Mouse (Mus musculus) midbrain, embryonic 12.5 days (tissue): Measurements from ENCODE around the gene Ssh2. TPM values are rescaled to one million over a fixed set of nuclear protein-coding genes. Genes with fewer than 3 reads are reported as not detected.

Experiments used
- ATAC-seq: fragments of 200-750 bp; cut with Nextera tagmentation; 2 replicates; pipeline ENCODE4 v1.8.0; 2017; ENCODE audit warnings: low read depth, moderate TSS enrichment, moderate library complexity; ENCODE audit not compliant: low FRiP score
- H3K27ac ChIP-seq: fragments of 300-500 bp; sonication (generic); replicated peaks from 2 replicates; pipeline ENCODE4 v1.5.1; 2016; ENCODE audit warnings: mild to moderate bottlenecking
- H3K27me3 ChIP-seq: fragments of 300-500 bp; sonication (generic); 2 replicates; pipeline ENCODE4 v1.6.1; 2016; ENCODE audit warnings: mild to moderate bottlenecking
- H3K36me3 ChIP-seq: fragments of 300-500 bp; sonication (generic); 2 replicates; pipeline ENCODE4 v1.6.1; 2016
- H3K4me1 ChIP-seq: fragments of 300-500 bp; sonication (generic); 2 replicates; pipeline ENCODE4 v1.6.1; 2016
- H3K4me2 ChIP-seq: fragments of 300-500 bp; sonication (generic); replicated peaks from 2 replicates; pipeline ENCODE4 v1.6.1; 2016; ENCODE audit warnings: mild to moderate bottlenecking, moderate library complexity
- H3K4me3 ChIP-seq: fragments of 300-500 bp; sonication (generic); 2 replicates; pipeline ENCODE4 v1.5.1; 2016; ENCODE audit warnings: mild to moderate bottlenecking
- H3K9ac ChIP-seq: fragments of 300-500 bp; sonication (generic); replicated peaks from 2 replicates; pipeline ENCODE4 v1.6.1; 2016; ENCODE audit warnings: mild to moderate bottlenecking, moderate library complexity
- H3K9me3 ChIP-seq: fragments of 300-500 bp; sonication (generic); 2 replicates; pipeline ENCODE4 v1.6.1; 2016; ENCODE audit warnings: mild to moderate bottlenecking
- WGBS: fragments of 180-500 bp; shearing (Covaris S2); methylation state at CpG from one replicate; pipeline ENCODE4 v1.1.7; 2016; 5-methylcytosine and 5-hydroxymethylcytosine counted together
- polyA plus RNA-seq: library from polyadenylated mRNA; unstranded; fragments of >200 nt; fragmentation: Nextera tagmentation; extraction: Ambion mirVana; gene quantifications from 2 replicates; pipeline ENCODE4 v1.2.1, GENCODE M21; 2016

Ssh2 gene
- polyA plus RNA-seq, 1 experiment from 2014 or later: 15.1 TPM

- no peak overlapping the region for H3K4me2 ChIP-seq
- ATAC-seq: no peak
- peaks cover 10% of the 10 kb centered on the region for H3K4me1 ChIP-seq
- 41% methylated on average over 1 of the region's 1 CpGs for WGBS
- no peaks in the 10 kb centered on the region for H3K9me3 ChIP-seq
- H3K9ac ChIP-seq: no peak overlapping the region
- H3K4me3 ChIP-seq: no peak overlapping the region
- no peak overlapping the region for H3K27ac ChIP-seq
- H3K36me3 ChIP-seq: no peaks in the 10 kb centered on the region
- H3K27me3 ChIP-seq: peaks cover 35% of the 10 kb centered on the region
Measured at GRCm38 (mm10) chr11:77194762-77195161, 21.3 kb upstream of the Ssh2 start.

- Histone ChIP-seq H3K36me3 (no peaks in the 10 kb centered on the region), H3K4me2 (no peak overlapping the region), H3K4me1 (peaks cover 10% of the 10 kb centered on the region), H3K9ac (no peak overlapping the region), H3K4me3 (no peak overlapping the region), H3K27ac (no peak overlapping the region), H3K27me3 (peaks cover 35% of the 10 kb centered on the region), H3K9me3 (no peaks in the 10 kb centered on the region)
- WGBS: 68% methylated on average over 11 of the region's 11 CpGs
- no peak for ATAC-seq
Measured at GRCm38 (mm10) chr11:77195360-77196109, 20.6 kb upstream of the Ssh2 start.

GRCm38 (mm10) chr11:77196181-77197143 lies 19.6 kb upstream of the Ssh2 start:
- ATAC-seq: no peak
- Histone ChIP-seq H3K9ac (no peak overlapping the region), H3K27me3 (peaks cover 31% of the 10 kb centered on the region), H3K4me3 (no peak overlapping the region), H3K9me3 (no peaks in the 10 kb centered on the region), H3K4me2 (no peak overlapping the region), H3K27ac (no peak overlapping the region), H3K4me1 (peaks cover 10% of the 10 kb centered on the region), H3K36me3 (no peaks in the 10 kb centered on the region)
- 40% methylated on average over 4 of the region's 4 CpGs for WGBS

- H3K27ac ChIP-seq: no peak overlapping the region
- H3K4me2 ChIP-seq: no peak overlapping the region
- H3K9ac ChIP-seq: no peak overlapping the region
- no peaks in the 10 kb centered on the region for H3K36me3 ChIP-seq
- no peaks in the 10 kb centered on the region for H3K4me1 ChIP-seq
- H3K9me3 ChIP-seq: no peaks in the 10 kb centered on the region
- no peak for ATAC-seq
- H3K27me3 ChIP-seq: peaks cover 18% of the 10 kb centered on the region
- no peak overlapping the region for H3K4me3 ChIP-seq
- WGBS: 46% methylated on average over 4 of the region's 4 CpGs
Measured at GRCm38 (mm10) chr11:77199636-77200035, 16.5 kb upstream of the Ssh2 start.

GRCm38 (mm10) chr11:77200703-77201102 lies 15.4 kb upstream of the Ssh2 start:
- H3K4me1 ChIP-seq: no peaks in the 10 kb centered on the region
- no peak overlapping the region for H3K4me3 ChIP-seq
- H3K9ac ChIP-seq: no peak overlapping the region
- WGBS: 100% methylated on average over 1 of the region's 1 CpGs
- ATAC-seq: no peak
- no peaks in the 10 kb centered on the region for H3K36me3 ChIP-seq
- no peak overlapping the region for H3K4me2 ChIP-seq
- H3K27ac ChIP-seq: no peak overlapping the region
- H3K9me3 ChIP-seq: no peaks in the 10 kb centered on the region
- H3K27me3 ChIP-seq: peaks cover 11% of the 10 kb centered on the region

- 94% methylated on average over 1 of the region's 1 CpGs for WGBS
- H3K27ac ChIP-seq: no peak overlapping the region
- no peak for ATAC-seq
Measured at GRCm38 (mm10) chr11:77214142-77214692, 1.9 kb upstream of the Ssh2 start.

GRCm38 (mm10) chr11:77214755-77215154 lies 1.3 kb upstream of the Ssh2 start:
- 0% methylated on average over 1 of the region's 1 CpGs for WGBS
- no peak overlapping the region for H3K4me3 ChIP-seq

More at GRCm38 (mm10) chr11:77214142-77214692, 1.9 kb upstream of the Ssh2 start:
- Histone ChIP-seq H3K9ac (no peak overlapping the region), H3K36me3 (no peaks in the 10 kb centered on the region), H3K4me1 (peaks cover 24% of the 10 kb centered on the region), H3K4me3 (no peak overlapping the region), H3K27me3 (no peaks in the 10 kb centered on the region), H3K4me2 (no peak overlapping the region), H3K9me3 (no peaks in the 10 kb centered on the region)

GRCm38 (mm10) chr11:77215483-77215882 lies 604 bp upstream of the Ssh2 start:
- peak overlapping the region; percentile 80 for H3K4me2 ChIP-seq
- H3K36me3 ChIP-seq: no peaks in the 10 kb centered on the region
- H3K4me1 ChIP-seq: peaks cover 24% of the 10 kb centered on the region
- H3K4me3 ChIP-seq: peak overlapping the region; percentile 83
- H3K27ac ChIP-seq: peak overlapping the region; percentile 99
- H3K27me3 ChIP-seq: no peaks in the 10 kb centered on the region
- peak overlapping the region; percentile 93 for H3K9ac ChIP-seq
- WGBS: 1% methylated on average over 11 of the region's 11 CpGs
- no peaks in the 10 kb centered on the region for H3K9me3 ChIP-seq
- peak; percentile 44 for ATAC-seq

More at GRCm38 (mm10) chr11:77214755-77215154, 1.3 kb upstream of the Ssh2 start:
- H3K4me2 ChIP-seq: 0 out of 2 replicates have a peak overlapping the region, but pooled peaks have one; percentile 7
- H3K4me1 ChIP-seq: peaks cover 24% of the 10 kb centered on the region
- no peaks in the 10 kb centered on the region for H3K36me3 ChIP-seq
- peak; percentile 24; the same call in 1 of the 2 replicates for ATAC-seq
- no peak overlapping the region for H3K9ac ChIP-seq
- no peak overlapping the region for H3K27ac ChIP-seq
- no peaks in the 10 kb centered on the region for H3K27me3 ChIP-seq
- no peaks in the 10 kb centered on the region for H3K9me3 ChIP-seq

GRCm38 (mm10) chr11:77216761-77217130 lies 659 bp downstream of the Ssh2 start:
- H3K4me1 ChIP-seq: peaks cover 24% of the 10 kb centered on the region
- H3K4me2 ChIP-seq: peak overlapping the region; percentile 80
- 0% methylated on average over 11 of the region's 11 CpGs for WGBS
- no peaks in the 10 kb centered on the region for H3K27me3 ChIP-seq
- H3K27ac ChIP-seq: peak overlapping the region; percentile 99
- H3K36me3 ChIP-seq: no peaks in the 10 kb centered on the region
- H3K4me3 ChIP-seq: peak overlapping the region; percentile 83
- peak; percentile 67 for ATAC-seq
- no peaks in the 10 kb centered on the region for H3K9me3 ChIP-seq
- peak overlapping the region; percentile 93 for H3K9ac ChIP-seq

GRCm38 (mm10) chr11:77230765-77231164 lies 14.7 kb downstream of the Ssh2 start:
- 91% methylated on average over 2 of the region's 2 CpGs for WGBS
- Histone ChIP-seq H3K9ac (no peak overlapping the region), H3K27ac (no peak overlapping the region), H3K27me3 (no peaks in the 10 kb centered on the region), H3K4me2 (no peak overlapping the region), H3K9me3 (no peaks in the 10 kb centered on the region), H3K36me3 (no peaks in the 10 kb centered on the region), H3K4me1 (no peaks in the 10 kb centered on the region), H3K4me3 (no peak overlapping the region)
- no peak for ATAC-seq

- no peaks in the 10 kb centered on the region for H3K4me1 ChIP-seq
- WGBS: 89% methylated on average over 2 of the region's 2 CpGs
- no peak overlapping the region for H3K4me2 ChIP-seq
- ATAC-seq: no peak
- H3K36me3 ChIP-seq: no peaks in the 10 kb centered on the region
- no peak overlapping the region for H3K27ac ChIP-seq
- no peaks in the 10 kb centered on the region for H3K27me3 ChIP-seq
- no peaks in the 10 kb centered on the region for H3K9me3 ChIP-seq
- no peak overlapping the region for H3K9ac ChIP-seq
- no peak overlapping the region for H3K4me3 ChIP-seq
Measured at GRCm38 (mm10) chr11:77231514-77231913, 15.4 kb downstream of the Ssh2 start.

GRCm38 (mm10) chr11:77235267-77235666 lies 19.2 kb downstream of the Ssh2 start:
- H3K9me3 ChIP-seq: no peaks in the 10 kb centered on the region
- H3K27me3 ChIP-seq: no peaks in the 10 kb centered on the region
- WGBS: 100% methylated on average over 1 of the region's 1 CpGs
- no peaks in the 10 kb centered on the region for H3K4me1 ChIP-seq
- H3K9ac ChIP-seq: no peak overlapping the region
- no peak overlapping the region for H3K4me3 ChIP-seq
- H3K4me2 ChIP-seq: no peak overlapping the region
- H3K36me3 ChIP-seq: no peaks in the 10 kb centered on the region
- no peak for ATAC-seq
- H3K27ac ChIP-seq: no peak overlapping the region
